In the genomic region with DNA sequence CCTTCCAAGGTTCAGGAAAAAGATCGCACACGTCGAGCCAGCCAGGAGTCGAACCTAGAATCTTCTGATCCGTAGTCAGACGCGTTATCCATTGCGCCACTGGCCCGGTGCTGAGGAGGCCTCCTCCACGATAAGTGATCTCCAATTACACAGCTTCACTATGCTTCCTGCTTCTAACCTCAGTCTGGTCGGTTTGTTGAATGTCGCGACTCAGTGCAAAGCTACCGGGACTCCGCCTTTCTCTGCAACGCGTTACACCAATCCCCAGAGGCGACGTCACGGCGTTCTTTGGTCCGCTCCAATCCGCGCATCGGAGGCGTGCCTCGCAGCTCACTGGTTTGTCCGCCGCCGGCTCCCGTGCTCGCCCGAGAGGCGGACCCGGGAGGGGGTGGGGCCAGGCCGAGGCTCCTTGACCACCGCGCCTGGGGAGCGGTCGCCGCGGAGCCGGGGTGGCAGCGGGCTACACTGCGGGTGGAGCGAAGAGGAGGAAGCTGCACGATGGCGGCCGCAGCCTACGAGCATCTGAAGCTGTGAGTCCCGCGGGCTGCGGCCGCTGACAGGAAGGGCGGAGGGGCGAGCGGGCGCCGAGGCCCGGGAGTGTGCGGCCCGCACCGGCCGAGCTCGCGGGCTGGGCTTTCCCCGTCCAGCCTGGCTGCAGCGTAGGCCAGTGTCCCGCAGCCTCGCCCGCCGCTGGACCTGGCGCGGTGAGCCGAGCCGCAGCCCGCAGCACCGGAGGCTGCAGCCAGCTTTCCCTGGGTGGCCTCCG, we compare ENCODE assay signal across 7 mouse cellular contexts. TPM values are rescaled to one million over a fixed set of nuclear protein-coding genes. Genes with fewer than 3 reads are reported as not detected.
A peak's percentile ranks its signal among the peaks of the same experiment; 100 is the strongest.
DNase-seq lines count a peak whose midpoint lies in the region; ATAC-seq and TF ChIP-seq lines count a peak whose summit lies in the region.

A gene (plus strand): TSS at position 368 of the 766 bp plus-strand sequence.

- H3K36me3 ChIP-seq in embryonic facial prominence, embryonic 10.5 days (replicated peaks): 0 out of 2 replicates have a peak, but pooled peaks cover 3% of the 10 kb centered on the region
- H3K36me3 ChIP-seq in intestine, postnatal 0 days (ENCODE audit: control insufficient read depth, insufficient read depth): no peaks in the 10 kb centered on the region
- H3K36me3 ChIP-seq in midbrain, embryonic 12.5 days: no peaks in the 10 kb centered on the region
- 0 out of 2 replicates have a peak, but pooled peaks cover 1% of the 10 kb centered on the region for H3K36me3 ChIP-seq in small intestine, adult 2 months (ENCODE audit: control insufficient read depth, insufficient read depth, low read length)

- peak within 1 kb of the TSS; percentile 94 for H3K4me3 ChIP-seq in embryonic facial prominence, embryonic 10.5 days
- H3K4me3 ChIP-seq in intestine, postnatal 0 days (ENCODE audit: low read depth, low read length): peak within 1 kb of the TSS; percentile 98
- H3K4me3 ChIP-seq in midbrain, embryonic 12.5 days: peak within 1 kb of the TSS; percentile 96
- H3K4me3 ChIP-seq in small intestine, adult 2 months (ENCODE audit: low read depth, low read length): peak within 1 kb of the TSS; percentile 84

- ATAC-seq in intestine, postnatal 0 days: peak; percentile 98
- peak; percentile 98 for ATAC-seq in midbrain, embryonic 12.5 days (ENCODE audit: low FRiP score, low read depth)

- under 1% methylated on average over 79 of the region's 79 CpGs for WGBS in embryonic facial prominence, embryonic 10.5 days
- under 1% methylated on average over 77 of the region's 79 CpGs for WGBS in intestine, postnatal 0 days
- WGBS in midbrain, embryonic 12.5 days: under 1% methylated on average over 70 of the region's 79 CpGs
- WGBS in small intestine, adult 2 months: under 1% methylated on average over 68 of the region's 79 CpGs

- H3K4me1 ChIP-seq in embryonic facial prominence, embryonic 10.5 days: peaks cover 28% of the 10 kb centered on the region
- H3K4me1 ChIP-seq in intestine, postnatal 0 days (replicated peaks; ENCODE audit: control insufficient read depth, insufficient read depth, low read length): 0 out of 2 replicates have a peak, but pooled peaks cover 4% of the 10 kb centered on the region
- peaks cover 17% of the 10 kb centered on the region for H3K4me1 ChIP-seq in midbrain, embryonic 12.5 days
- H3K4me1 ChIP-seq in small intestine, adult 2 months (ENCODE audit: control insufficient read depth, insufficient read depth, insufficient read length, low read length): peaks cover 2% of the 10 kb centered on the region; the same call in 1 of the 2 replicates

- peak within 1 kb of the TSS; percentile 94 for H3K9ac ChIP-seq in intestine, postnatal 0 days (ENCODE audit: low read depth, low read length)
- peak within 1 kb of the TSS; percentile 92 for H3K9ac ChIP-seq in midbrain, embryonic 12.5 days (replicated peaks)

- peak; percentile 81 for TF ChIP-seq POLR2A in small intestine, adult 2 months (IDR thresholded peaks at IDR 0.05; ENCODE audit: low read depth, low read length)

- intact Hi-C loops in left cerebral cortex, postnatal 4 days (cut with DNase I): loop anchor here (10.0 kb wide), 2 partner anchors 165 to 265 kb away; a partner anchor contains a TSS

- DNase-seq in adrenal gland, postnatal 10 days: peak; percentile 99
- DNase-seq in embryonic facial prominence, embryonic 10.5 days (ENCODE audit: low spot score): peak; percentile 99
- DNase-seq in gonadal fat pad, adult 2 months (ENCODE audit: low read depth): peak; percentile 97
- peak; percentile 99 for DNase-seq in left cerebral cortex, postnatal 4 days

- no peak for TF ChIP-seq CTCF in intestine, postnatal 0 days (IDR thresholded peaks at IDR 0.05; ENCODE audit: low read depth)
- TF ChIP-seq CTCF in small intestine, adult 2 months (IDR thresholded peaks at IDR 0.05; ENCODE audit: extremely low read depth, insufficient read length, insufficient replicate concordance, low read depth, low read length): no peak

- no peaks in the 10 kb centered on the region for H3K9me3 ChIP-seq in embryonic facial prominence, embryonic 10.5 days
- H3K9me3 ChIP-seq in intestine, postnatal 0 days (ENCODE audit: control insufficient read depth): no peaks in the 10 kb centered on the region
- H3K9me3 ChIP-seq in midbrain, embryonic 12.5 days: no peaks in the 10 kb centered on the region

- H3K4me2 ChIP-seq in intestine, postnatal 0 days (replicated peaks; ENCODE audit: low read depth): peak within 1 kb of the TSS; percentile 79
- peak within 1 kb of the TSS; percentile 71 for H3K4me2 ChIP-seq in midbrain, embryonic 12.5 days (replicated peaks)

- H3K27ac ChIP-seq in embryonic facial prominence, embryonic 10.5 days (replicated peaks): peak within 1 kb of the TSS; percentile 91
- H3K27ac ChIP-seq in intestine, postnatal 0 days (ENCODE audit: low read depth, low read length): peak within 1 kb of the TSS; percentile 96
- peak within 1 kb of the TSS; percentile 96 for H3K27ac ChIP-seq in midbrain, embryonic 12.5 days (replicated peaks)
- H3K27ac ChIP-seq in small intestine, adult 2 months (ENCODE audit: insufficient read depth, low read depth, low read length): peak within 1 kb of the TSS; percentile 98

- H3K27me3 ChIP-seq in embryonic facial prominence, embryonic 10.5 days (replicated peaks; ENCODE audit: low read depth, poor library complexity, severe bottlenecking): no peaks in the 10 kb centered on the region
- no peaks in the 10 kb centered on the region for H3K27me3 ChIP-seq in intestine, postnatal 0 days (replicated peaks; ENCODE audit: control insufficient read depth, insufficient read depth, low read length)
- no peaks in the 10 kb centered on the region for H3K27me3 ChIP-seq in midbrain, embryonic 12.5 days
- H3K27me3 ChIP-seq in small intestine, adult 2 months (ENCODE audit: control insufficient read depth, insufficient read depth, low read length): no peaks in the 10 kb centered on the region

RNA-seq across cellular contexts. Expression of the gene that starts here (rescaled TPM):
- 10 to 100 TPM; 60.2 to 84.8 TPM for total RNA-seq in adrenal gland, postnatal 10 days (2021)
- 44.0 and 44.4 TPM in 2 replicates for polyA plus RNA-seq in embryonic facial prominence, embryonic 10.5 days (2016; fragmentation: Nextera tagmentation; extraction: Ambion mirVana)
- 16.8 and 19.2 TPM in 2 replicates for polyA plus RNA-seq in gonadal fat pad, adult 2 months (2012; rRNA removed)
- 37.3 and 42.6 TPM in 2 replicates for polyA plus RNA-seq in intestine, postnatal 0 days (2015; fragmentation: Nextera tagmentation; extraction: Ambion mirVana)
- total RNA-seq in left cerebral cortex, postnatal 4 days (2021): 10 to 100 TPM; 43.3 to 46.6 TPM
- 51.5 and 54.2 TPM in 2 replicates for polyA plus RNA-seq in midbrain, embryonic 12.5 days (2016; fragmentation: Nextera tagmentation; extraction: Ambion mirVana)
- 1.6 and 3.2 TPM in 2 replicates for polyA plus RNA-seq in small intestine, adult 2 months (2012; rRNA removed)

Comparison
In these comparisons a context has a peak if more than half of its experiments do, and no peak if none do; other contexts are left out.
1. Peak in every context shown above with its lines: DNase-seq, ATAC-seq, H3K4me3 ChIP-seq and H3K27ac ChIP-seq.